Comparison of ENCODE assay signal across 13 mouse cellular contexts in genomic region chr2:38529582-38530152, GRCm38 (mm10). TPM values are rescaled to one million over a fixed set of nuclear protein-coding genes. Genes with fewer than 3 reads are reported as not detected.
DNase-seq lines count a peak whose midpoint lies in the region; ATAC-seq and TF ChIP-seq lines count a peak whose summit lies in the region.
"Had no signal": no experiment of that assay in that cellular context is flagged by ENCODE, and none has a peak within 500 bp of the region (broad histone marks: within the 10 kb centered on the region; RNA-seq: fewer than 3 reads in every experiment).

No protein-coding gene starts in this region.

- no peak overlapping the region for H3K9ac ChIP-seq in lung, embryonic 14.5 days
- H3K9ac ChIP-seq in liver, adult 2 months (ENCODE audit: low read depth, low read length), result no peak overlapping the region
- H3K9ac ChIP-seq: hindbrain, embryonic 14.5 days; limb, embryonic 15.5 days had no signal

- H3K27ac ChIP-seq in lung, embryonic 14.5 days (ENCODE audit: low read depth), result peak overlapping the region; percentile 1; the same call in 1 of the 2 replicates
- H3K27ac ChIP-seq in liver, adult 2 months (replicated peaks; ENCODE audit: insufficient read depth, low read depth, low read length), result peak overlapping the region; percentile 50; the same call in 1 of the 2 replicates
- H3K27ac ChIP-seq: hindbrain, embryonic 14.5 days had no signal

- DNase-seq in heart, adult 11 months, result peak; percentile 93
- no peak for DNase-seq in heart, postnatal 36 days
- DNase-seq in lung, embryonic 14.5 days, result no peak
- DNase-seq in lung, adult 18-20 months, result no peak
- no peak for DNase-seq in G1E (ENCODE audit: low spot score)
- DNase-seq in liver, adult 2 months (ENCODE audit: extremely low read depth, low read depth, low spot score), result peak; percentile 59
- no peak for DNase-seq in kidney, postnatal 4 days
- no peak for DNase-seq in urinary bladder, adult 2 months (ENCODE audit: low spot score)
- DNase-seq: adrenal gland, adult 2 months; cerebellum, postnatal 36 days had no signal

- peaks cover 36% of the 10 kb centered on the region for H3K4me1 ChIP-seq in lung, embryonic 14.5 days (ENCODE audit: insufficient read depth)
- peaks cover 96% of the 10 kb centered on the region for H3K4me1 ChIP-seq in G1E (ENCODE audit: insufficient read depth, low read depth, low read length)
- peaks cover 64% of the 10 kb centered on the region for H3K4me1 ChIP-seq in liver, adult 2 months (ENCODE audit: control insufficient read depth, insufficient read depth, low read length)

- H3K36me3 ChIP-seq in lung, embryonic 14.5 days (ENCODE audit: insufficient read depth), result peaks cover 6% of the 10 kb centered on the region; the same call in 1 of the 2 replicates
- H3K36me3 ChIP-seq in G1E (replicated peaks), result peaks cover 85% of the 10 kb centered on the region
- H3K36me3 ChIP-seq in liver, adult 2 months (ENCODE audit: control insufficient read depth, insufficient read depth, low read length), result no peaks in the 10 kb centered on the region
- H3K36me3 ChIP-seq: limb, embryonic 15.5 days had no signal

- no peak overlapping the region for H3K4me2 ChIP-seq in lung, embryonic 14.5 days
- H3K4me2 ChIP-seq: hindbrain, embryonic 14.5 days; limb, embryonic 15.5 days had no signal

- ATAC-seq in lung, embryonic 14.5 days (ENCODE audit: insufficient read depth), result no peak
- no peak for ATAC-seq in G1E (ENCODE audit: extremely low read depth, insufficient number of reproducible peaks, low FRiP score, poor library complexity, severe bottlenecking)
- ATAC-seq: Patski had no signal

- no peak overlapping the region for H3K4me3 ChIP-seq in lung, embryonic 14.5 days (ENCODE audit: low read depth, low read length)
- peak overlapping the region; percentile 60; the same call in 1 of the 2 replicates for H3K4me3 ChIP-seq in G1E (ENCODE audit: low read depth, low read length)
- no peak overlapping the region for H3K4me3 ChIP-seq in liver, adult 2 months (ENCODE audit: insufficient read depth, low read depth, low read length)
- H3K4me3 ChIP-seq: limb, embryonic 15.5 days had no signal

- H3K9me3 ChIP-seq in lung, embryonic 14.5 days (ENCODE audit: low read depth, low read length), result no peaks in the 10 kb centered on the region
- H3K9me3 ChIP-seq in G1E (replicated peaks), result no peaks in the 10 kb centered on the region
- H3K9me3 ChIP-seq: limb, embryonic 15.5 days had no signal

- no peaks in the 10 kb centered on the region for H3K27me3 ChIP-seq in lung, embryonic 14.5 days (ENCODE audit: insufficient read depth, low read length)
- no peaks in the 10 kb centered on the region for H3K27me3 ChIP-seq in G1E (ENCODE audit: insufficient read depth, low read length)
- no peaks in the 10 kb centered on the region for H3K27me3 ChIP-seq in liver, adult 2 months (ENCODE audit: control insufficient read depth, insufficient read depth, low read length)
- H3K27me3 ChIP-seq: limb, embryonic 15.5 days; Patski had no signal

- TF ChIP-seq POLR2A in liver, adult 2 months (IDR thresholded peaks at IDR 0.05; ENCODE audit: extremely low read depth, insufficient read depth, low read length), result no peak

- TF ChIP-seq CTCF in lung, embryonic 14.5 days (IDR thresholded peaks at IDR 0.05; ENCODE audit: low read depth), result no peak
- TF ChIP-seq CTCF in G1E (IDR thresholded peaks at IDR 0.05; ENCODE audit: low read depth, low read length), result no peak
- TF ChIP-seq CTCF in liver, adult 2 months (IDR thresholded peaks at IDR 0.05; ENCODE audit: low read depth, low read length), result no peak

- 56% methylated on average over 14 of the region's 14 CpGs for WGBS in lung, embryonic 14.5 days
- WGBS in liver, adult 2 months, result 30% methylated on average over 14 of the region's 14 CpGs

- H3K79me2 ChIP-seq in liver, adult 2 months (ENCODE audit: control insufficient read depth, insufficient read depth, low read length), result peaks cover 43% of the 10 kb centered on the region

- intact Hi-C loops in heart, postnatal 36 days (cut with DNase I), result no loop called here

RNA-seq across cellular contexts. Expression of gene Nek6, which starts 18.2 kb away (rescaled TPM):
- 1 to 10 TPM; 4.0 to 4.7 TPM for total RNA-seq in heart, postnatal 36 days (2021)
- 129 and 134 TPM in 2 replicates for polyA plus RNA-seq in lung, embryonic 14.5 days (2014; fragmentation: Nextera tagmentation; extraction: Ambion mirVana)
- total RNA-seq in G1E (2014; fragmentation: Nextera tagmentation) (180 and 210 TPM in 2 replicates), G1E (2017) (95.8 and 98.6 TPM in 2 replicates)
- polyA plus RNA-seq in G1E (2012), result 113 and 162 TPM in 2 replicates
- total RNA-seq in liver, adult 2 months (2014; rRNA removed), result 13.6 and 17.1 TPM in 2 replicates
- polyA plus RNA-seq in liver, adult 2 months (2012; rRNA removed), result 51.0 and 58.8 TPM in 2 replicates
- 18.9 and 20.2 TPM in 2 replicates for polyA plus RNA-seq in urinary bladder, adult 2 months (2012; rRNA removed)

Comparison
In these comparisons a context has a peak if more than half of its experiments do, and no peak if none do; other contexts are left out.
1. DNase-seq: peak in heart, adult 11 months (single experiment) and liver, adult 2 months (single experiment); none in heart, postnatal 36 days (0 of 2), lung, embryonic 14.5 days (single experiment), lung, adult 18-20 months (0 of 2), G1E (single experiment), kidney, postnatal 4 days (0 of 2) and urinary bladder, adult 2 months (single experiment).